Mouse (Mus musculus): ENCODE measurements around the gene Dock1. TPM values are rescaled to one million over a fixed set of nuclear protein-coding genes. Genes with fewer than 3 reads are reported as not detected.

The Dock1 gene
- total RNA-seq, 2 experiments from 2014 or later: 14.6 to 15.4 TPM

DNA sequence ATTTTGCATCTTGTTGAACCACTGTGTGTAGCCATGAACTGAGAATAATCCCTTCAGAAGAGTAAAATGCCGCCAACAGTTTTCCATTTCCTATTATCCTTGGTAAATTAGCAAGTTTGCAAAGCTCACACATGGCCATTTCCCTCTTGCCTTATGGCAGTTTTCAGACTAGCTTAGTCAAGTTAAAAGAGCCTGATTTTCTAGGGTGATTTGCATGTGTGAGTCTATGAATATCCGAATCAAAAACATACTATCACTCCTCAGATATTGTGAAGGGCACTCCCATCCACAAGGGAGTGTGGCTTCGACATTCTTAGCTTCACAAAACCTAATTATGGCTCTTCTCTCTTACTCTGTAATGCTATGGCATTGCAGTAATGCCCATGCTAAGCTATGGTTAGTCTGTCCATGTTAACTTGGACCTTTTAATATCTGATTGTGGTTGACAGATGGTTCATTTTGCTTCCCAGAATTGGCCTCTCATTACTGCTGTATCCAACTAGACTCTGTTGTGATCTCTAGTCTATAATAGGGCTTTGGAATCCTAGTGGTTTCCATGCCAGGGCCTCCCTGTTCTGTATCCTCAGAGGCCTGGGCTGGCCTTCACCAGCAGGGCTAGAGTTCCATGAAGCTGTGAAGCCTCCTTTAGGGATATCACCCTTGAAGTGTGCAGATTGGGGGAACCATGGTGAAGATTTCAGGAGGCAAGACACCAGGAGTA, 60.1 kb downstream of the Dock1 start:
- DNase-seq: no peak
- intact Hi-C loops (cut with DNase I; ENCODE audit: low total_unique reads): no loop called here

DNA sequence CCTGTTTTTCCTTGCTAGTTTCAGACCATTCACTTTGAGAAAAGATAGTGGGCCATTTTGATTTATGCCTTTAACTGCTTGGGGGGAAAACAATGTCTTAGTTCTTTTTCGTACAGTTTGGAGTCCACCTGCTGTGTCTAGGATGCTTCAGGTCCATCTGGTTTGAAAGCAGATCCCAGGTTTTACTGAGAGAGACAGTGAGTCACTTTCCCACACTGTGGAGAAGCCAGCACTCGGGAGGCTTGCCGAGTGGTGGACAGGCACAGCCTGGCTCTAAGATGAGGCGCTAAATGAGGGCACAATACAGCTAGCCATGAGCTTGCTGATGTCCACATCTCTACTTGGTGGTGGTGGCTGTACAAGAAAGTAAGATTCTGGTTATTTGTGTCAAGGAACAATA, 76.6 kb downstream of the Dock1 start:
- intact Hi-C loops (cut with DNase I; ENCODE audit: low total_unique reads): no loop called here
- no peak for DNase-seq

DNA sequence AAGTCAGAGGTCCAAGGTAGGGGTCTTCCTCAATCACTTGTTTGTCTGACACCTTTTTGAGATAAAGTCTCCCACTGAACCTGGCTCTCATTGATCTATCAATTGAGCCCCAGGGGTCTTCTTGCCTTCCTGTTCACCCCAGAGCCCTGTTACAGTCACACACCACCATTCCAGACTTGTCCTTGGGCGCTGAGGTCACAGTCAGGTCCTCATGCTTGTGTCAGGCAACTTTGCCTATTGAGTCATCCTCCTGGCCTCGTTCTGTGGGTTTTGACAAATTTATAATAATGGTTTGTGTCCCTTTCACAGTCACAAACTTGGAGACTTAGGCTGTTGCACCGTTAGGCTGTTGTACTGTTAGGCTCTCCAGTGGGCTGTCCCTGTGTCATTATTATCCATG, 77.9 kb downstream of the Dock1 start:
- no peak for DNase-seq
- intact Hi-C loops (cut with DNase I; ENCODE audit: low total_unique reads): no loop called here

DNA sequence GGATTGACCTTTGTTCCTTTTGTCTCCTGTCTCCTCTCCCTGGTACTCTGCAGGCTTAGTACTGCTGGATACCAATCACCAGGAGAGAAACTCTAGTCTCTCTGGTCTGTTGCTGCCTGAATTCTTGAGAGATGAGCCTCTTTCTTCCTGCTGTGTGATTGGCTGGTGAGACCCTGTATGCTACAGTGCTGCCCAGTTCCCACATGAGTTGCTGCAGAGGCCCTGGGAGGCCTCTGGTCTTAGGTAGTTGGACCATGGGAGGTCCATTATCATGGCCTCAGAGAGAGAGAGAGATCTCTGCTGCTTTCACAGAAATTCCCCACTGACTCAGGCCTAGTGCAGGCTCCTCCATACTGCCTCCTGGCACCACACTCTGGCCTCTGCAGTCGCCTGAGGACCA, 79.2 kb downstream of the Dock1 start:
- no peak for DNase-seq
- intact Hi-C loops (cut with DNase I; ENCODE audit: low total_unique reads): no loop called here

DNA sequence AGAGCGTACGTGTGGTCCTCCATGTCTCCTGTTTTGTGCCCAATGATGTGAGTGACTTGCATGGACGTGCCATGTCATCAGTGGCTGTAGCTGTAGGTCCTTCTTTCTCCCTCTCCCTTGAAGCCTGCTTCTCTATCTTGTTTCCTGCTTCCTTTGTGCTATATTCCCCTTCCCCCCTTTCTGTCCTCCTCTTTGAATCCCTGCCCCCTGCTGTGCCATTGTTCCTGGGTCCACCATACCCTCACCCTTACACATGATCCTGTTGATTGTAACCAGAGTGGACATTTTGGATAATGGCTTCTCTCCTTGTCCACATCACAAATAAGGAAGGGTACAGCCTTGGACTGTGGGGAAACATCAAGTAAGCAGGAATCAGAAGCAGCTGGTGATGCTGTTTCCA, 81.0 kb downstream of the Dock1 start:
- intact Hi-C loops (cut with DNase I; ENCODE audit: low total_unique reads): no loop called here

DNA sequence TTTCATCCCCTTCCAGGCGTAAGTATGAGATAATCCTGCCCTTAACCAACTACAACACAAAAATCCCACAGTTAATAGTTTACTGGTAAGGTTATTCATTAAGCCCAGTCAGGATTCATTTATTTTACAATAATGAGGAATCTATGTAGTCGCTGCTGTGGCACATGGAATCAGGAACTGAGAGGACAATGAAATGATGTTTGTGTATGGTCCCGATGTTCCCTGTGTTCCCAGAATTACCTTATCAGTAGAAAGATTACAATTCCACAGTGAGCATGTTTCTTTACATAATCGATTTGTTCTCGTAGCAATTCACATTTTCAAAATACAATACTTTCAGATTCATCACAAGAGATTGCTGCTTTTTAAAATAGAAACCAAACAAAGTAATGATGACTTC, 83.0 kb downstream of the Dock1 start:
- DNase-seq: no peak
- intact Hi-C loops (cut with DNase I; ENCODE audit: low total_unique reads): no loop called here

More for the DNA sequence above, 81.0 kb downstream of the Dock1 start:
- DNase-seq: no peak

DNA sequence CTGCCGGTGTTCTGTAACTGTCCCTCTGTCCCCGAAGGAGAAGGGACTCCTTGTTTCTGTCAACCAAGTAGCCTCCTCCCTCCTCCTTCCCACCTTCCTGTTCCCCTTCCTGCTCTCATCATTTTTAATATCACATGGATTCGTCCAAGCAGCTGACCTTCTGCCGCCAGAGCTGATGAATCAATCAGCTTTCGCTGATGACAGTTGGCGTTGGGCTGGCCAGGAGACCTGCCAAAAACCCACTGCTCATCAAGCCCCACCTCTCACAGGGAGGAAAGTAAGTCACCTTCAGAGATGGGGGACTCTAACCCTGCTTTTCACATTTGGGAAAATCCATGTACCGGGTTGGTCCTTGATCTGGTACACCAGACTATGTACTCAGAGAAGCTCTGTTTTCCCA, 87.2 kb downstream of the Dock1 start:
- intact Hi-C loops (cut with DNase I; ENCODE audit: low total_unique reads): no loop called here

DNA sequence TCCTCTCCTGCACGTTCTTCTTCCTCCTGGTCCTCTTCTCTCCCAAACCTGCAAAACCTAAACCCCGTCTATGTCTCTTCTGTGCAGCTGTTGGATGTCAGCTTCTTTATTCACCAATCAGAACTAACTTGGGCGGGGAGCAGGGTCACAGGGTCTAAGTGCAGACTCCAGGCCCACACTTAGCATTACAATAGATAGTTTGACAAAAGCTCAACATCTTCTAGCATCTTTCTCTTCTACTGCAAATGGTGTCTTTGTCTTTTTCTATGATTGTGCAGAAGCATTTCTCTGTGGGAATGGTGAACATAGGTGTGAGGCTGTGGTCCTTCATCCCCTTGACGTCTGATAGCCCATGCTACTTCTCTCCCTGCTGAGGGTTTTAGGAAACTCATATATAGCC, 91.3 kb downstream of the Dock1 start:
- intact Hi-C loops (cut with DNase I; ENCODE audit: low total_unique reads): no loop called here
- DNase-seq: no peak

More for the DNA sequence above, 87.2 kb downstream of the Dock1 start:
- DNase-seq: no peak

DNA sequence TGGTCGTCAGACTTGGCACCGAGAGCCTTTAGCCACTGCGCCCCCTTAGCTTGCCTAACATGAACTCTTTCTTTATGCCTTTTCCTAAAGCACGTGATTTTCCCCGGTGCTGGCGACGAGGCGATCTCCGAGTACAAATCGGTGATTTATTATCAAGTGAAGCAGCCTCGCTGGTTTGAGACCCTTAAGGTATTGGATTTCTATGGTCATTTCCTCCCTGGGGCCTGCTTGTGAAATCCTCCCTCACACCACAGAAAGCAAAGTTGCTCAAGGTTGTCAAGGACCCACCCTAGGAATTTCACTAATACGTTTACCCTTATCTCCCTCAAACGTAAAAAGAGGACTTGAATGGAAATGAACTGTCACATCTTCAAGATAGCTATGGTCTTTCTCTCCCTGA, 94.7 kb downstream of the Dock1 start:
- intact Hi-C loops (cut with DNase I; ENCODE audit: low total_unique reads): no loop called here
- no peak for DNase-seq

DNA sequence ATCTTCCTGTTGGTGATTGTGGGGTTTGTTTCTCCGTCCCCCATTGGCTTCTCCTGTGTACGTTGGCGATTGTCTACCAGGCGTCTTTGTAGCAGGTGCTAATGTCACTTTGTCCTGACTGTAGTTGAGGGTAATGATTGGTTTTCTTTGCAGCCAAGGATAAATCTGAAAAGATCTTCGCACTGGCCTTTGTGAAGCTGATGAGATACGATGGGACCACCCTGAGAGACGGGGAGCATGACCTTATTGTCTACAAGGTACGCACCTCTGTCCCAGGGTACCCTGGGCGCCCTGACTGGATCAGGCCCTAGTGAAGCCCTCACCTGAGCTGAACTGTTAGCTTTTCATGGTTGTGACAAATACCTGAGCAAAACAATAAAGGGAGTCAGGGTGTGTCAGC, 100.9 kb downstream of the Dock1 start:
- intact Hi-C loops (cut with DNase I; ENCODE audit: low total_unique reads): no loop called here
- no peak for DNase-seq

DNA sequence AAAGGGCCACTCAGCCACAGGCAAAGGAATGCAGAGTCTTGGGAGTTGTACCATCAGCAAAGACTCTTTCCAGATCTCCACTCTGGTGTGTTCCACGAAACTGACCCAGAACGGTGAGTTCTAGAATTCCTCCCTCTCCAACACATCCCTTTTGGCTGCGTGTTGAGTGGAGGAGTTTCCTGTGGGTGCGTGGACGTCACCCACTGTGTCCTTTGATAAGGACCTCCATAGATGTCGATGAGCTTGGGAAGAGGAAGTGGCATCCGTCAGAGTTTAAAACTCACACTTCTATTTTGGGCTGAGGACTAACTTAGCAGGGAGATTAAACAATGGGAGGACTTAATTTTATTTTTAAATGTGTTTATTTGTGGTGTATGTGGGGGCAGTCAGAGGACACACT, 101.9 kb downstream of the Dock1 start:
- intact Hi-C loops (cut with DNase I; ENCODE audit: low total_unique reads): no loop called here
- no peak for DNase-seq

DNA sequence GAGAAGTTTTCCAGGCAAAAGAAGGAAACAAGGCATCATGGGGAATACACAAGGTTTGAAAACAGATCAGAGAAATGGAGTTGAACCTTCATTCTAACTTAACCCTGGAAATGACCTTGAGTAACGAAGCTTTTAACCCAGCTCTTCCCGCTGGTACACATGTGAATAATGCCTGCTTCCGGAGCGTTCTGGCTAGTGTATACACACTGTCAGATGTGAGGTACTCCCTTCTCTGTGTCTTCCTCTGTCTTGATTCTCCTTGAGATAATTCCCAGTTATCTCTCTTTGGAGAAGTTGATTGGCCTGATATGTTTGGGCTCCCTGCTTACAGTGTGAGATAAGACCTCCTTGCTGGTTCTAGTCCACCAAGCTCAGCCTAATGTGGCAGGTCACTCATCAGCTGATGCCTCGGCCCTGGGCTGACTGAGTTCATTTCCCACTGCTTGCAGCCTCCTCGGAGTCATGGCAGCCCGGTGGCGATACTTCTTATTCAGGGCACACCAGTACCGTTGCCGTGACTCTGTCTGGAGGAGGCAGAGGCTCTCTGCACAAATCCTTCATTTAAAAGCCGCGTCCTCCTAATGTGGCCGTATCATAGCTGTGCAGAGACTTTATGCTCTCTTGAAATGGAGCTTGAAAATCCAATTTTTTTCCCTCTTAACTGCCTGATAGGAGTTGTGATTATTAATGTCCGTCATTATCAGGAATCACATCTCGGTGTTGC, 102.6 kb downstream of the Dock1 start:
- intact Hi-C loops (cut with DNase I; ENCODE audit: low total_unique reads): no loop called here
- DNase-seq: no peak

DNA sequence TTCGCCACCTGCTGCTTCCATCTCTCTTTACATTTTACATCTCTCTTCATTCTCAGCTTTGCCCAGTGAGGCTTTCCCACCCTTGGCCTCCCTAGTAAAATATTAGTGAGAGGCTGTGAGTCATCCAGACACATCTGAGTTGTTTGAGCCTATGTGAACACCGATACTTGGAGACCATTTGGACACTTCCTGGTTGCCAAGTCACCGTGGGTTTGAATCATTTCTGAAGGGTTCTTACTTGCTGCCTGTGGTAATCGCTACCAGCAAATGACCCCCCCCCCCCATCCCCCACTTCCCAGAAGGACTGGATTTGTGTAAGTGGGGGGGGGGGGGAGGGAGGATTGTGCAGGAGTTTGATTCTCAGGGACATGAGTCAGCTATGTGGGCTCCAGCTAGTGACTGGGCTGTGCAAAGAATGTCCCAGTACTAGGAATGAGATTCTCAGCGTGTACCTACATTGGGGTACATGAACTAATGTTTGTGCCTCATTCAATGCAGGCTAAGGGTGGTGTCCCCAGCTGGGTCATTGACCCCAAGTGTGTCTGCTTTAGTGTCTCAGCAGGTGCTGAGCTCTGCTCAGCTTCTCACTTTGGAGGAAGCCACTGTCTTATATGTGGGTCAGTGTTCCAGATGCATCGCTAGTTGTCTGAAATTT, 103.4 kb downstream of the Dock1 start:
- intact Hi-C loops (cut with DNase I; ENCODE audit: low total_unique reads): no loop called here
- DNase-seq: no peak

DNA sequence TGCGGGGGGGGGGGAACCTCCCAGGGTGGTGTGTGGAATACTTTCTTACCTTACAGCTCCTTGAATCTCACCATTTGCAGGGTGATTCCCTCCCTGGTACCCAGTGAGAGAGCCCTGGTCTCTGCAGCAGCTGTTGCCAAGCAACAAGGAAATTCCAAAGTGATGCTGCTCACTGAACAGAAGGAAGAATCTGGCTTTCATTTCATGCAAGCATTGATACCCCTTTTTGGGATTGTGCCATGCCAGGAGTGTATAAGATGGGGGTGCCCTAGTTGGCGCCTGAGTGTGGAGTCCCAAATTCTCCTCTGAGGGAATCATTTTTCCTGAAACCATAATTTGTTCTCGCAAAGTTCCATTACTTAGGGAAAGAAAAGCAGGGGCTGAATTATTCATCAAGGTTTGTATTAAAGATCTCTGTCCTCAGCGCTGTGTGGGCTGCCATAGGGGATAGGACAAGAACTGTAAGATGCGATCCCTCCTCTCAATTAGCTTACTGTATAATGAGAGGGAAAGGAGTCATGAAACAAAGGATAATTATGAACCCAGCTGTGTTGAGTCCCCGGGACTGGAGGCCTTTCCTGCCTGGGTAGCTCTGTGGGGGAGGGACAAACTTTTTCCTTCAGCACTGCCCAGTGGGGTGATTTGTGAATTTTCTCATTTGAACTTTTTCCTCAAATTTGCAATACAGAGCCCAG, 104.2 kb downstream of the Dock1 start:
- intact Hi-C loops (cut with DNase I; ENCODE audit: low total_unique reads): no loop called here
- DNase-seq: no peak

DNA sequence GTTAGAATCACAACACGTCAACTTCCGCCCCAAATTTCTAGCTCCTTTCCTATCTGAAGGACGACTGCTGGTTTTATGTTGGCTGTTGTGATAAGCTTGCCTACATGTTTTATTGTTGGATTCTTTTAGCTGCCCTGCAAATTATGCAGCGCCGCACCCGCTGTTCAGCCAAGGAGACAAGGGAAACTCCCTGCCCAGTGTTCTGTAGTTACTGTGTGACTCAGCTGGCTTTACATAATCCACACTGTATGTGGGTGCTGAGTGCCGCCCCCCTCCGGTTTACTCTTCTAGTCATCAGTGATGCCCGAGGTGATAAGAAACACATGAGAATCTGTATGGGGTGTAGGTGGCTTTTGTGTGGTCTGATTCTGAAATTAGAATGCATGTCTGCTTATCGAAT, 105.2 kb downstream of the Dock1 start:
- intact Hi-C loops (cut with DNase I; ENCODE audit: low total_unique reads): no loop called here
- no peak for DNase-seq

DNA sequence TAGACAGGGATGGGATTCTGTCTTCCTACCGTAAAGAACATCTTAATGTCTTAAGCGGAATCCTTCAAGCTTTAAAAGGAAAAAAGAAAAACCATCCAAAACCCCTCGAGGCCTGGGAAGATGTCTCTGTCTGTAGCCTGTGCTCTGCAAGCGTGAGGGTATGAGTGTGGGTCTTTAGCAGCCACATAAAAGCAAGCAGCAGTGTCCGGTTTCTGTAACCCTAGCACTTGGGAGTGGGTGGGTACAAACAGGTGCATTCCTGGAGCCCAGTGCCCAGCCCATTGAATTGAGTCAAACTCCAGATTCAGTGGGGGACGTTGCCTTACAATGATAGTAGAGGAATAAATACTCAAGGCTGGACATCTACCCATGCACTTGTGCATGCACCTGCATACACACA, 105.9 kb downstream of the Dock1 start:
- no peak for DNase-seq
- intact Hi-C loops (cut with DNase I; ENCODE audit: low total_unique reads): no loop called here

DNA sequence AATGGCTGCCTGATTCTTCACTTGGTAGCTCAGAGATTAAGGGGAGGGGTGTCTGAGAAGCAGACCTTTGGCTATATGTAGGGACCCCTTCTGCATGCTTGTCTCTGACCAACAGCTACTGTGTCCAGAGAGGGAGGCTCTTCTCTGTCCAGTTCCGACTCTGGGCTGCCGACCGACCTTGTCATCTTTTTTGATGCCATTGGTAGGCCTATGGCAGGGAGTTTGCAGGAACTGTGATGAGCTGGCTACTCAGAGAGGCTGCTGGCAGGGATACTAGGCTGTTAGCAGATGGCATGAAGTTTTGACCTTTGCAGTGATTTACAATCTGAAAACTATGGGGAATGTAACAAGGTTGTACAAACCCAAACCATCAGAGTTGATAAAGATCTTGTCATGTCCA, 109.3 kb downstream of the Dock1 start:
- intact Hi-C loops (cut with DNase I; ENCODE audit: low total_unique reads): no loop called here
- DNase-seq: no peak

DNA sequence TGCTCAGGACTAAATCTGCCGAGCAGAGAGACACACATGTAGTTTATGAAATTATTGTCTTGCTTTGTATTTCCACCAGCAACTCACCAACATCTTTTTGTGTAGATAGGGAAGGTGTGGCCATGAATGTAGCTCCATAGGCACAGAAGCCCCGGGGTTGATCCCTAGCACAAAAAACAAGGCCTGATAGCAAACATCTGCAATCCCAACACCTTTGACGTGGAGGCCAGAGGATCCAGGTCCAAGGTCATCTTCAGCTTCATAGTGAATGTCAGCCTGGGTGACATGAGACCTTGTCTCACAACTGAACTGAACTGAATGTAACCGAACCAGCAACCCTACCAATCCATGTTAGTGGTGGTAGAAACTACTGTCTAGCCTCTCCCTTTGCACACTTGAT, 116.7 kb downstream of the Dock1 start:
- intact Hi-C loops (cut with DNase I; ENCODE audit: low total_unique reads): no loop called here
- no peak for DNase-seq

DNA sequence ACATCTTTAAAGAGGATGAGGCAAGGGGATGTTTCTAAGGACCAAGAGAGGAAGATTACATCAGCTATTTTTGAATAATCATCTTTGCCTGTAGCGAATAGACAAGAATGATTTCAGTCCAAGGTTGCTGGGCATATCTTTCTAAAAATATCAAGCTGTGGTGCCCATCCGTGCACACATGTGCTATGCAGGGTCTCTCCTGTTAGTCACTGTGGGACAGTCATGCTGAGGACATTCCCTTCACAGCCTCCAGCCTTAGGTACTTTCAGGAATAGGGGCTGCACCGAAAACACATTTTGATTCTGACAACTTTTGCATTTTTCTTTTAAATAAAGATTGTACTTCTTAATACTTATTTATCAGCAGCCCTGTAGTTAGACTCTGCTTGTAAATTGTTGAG, 124.4 kb downstream of the Dock1 start:
- DNase-seq: no peak
- intact Hi-C loops (cut with DNase I; ENCODE audit: low total_unique reads): no loop called here

DNA sequence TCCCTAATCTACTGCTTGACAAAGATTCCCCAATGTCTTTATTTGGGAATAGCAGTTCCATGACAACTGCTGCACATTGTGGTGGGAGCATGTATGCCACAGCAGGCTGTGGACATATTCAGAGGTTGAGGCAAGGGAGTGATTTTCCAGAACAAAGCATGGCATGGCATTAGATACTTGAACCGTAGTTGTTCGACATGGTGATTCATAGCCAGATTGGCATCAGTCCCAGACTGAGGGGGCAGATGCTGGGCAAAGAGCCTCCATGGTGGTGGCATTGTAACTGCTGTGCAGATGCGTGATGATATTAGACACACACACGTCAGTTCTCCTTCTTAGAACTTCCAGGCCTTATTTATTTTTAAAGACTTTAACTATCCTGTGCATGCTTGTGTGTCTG, 129.6 kb downstream of the Dock1 start:
- DNase-seq: no peak
- intact Hi-C loops (cut with DNase I; ENCODE audit: low total_unique reads): no loop called here

Measured in gastrocnemius, postnatal 14 days (tissue).